22 mouse cellular contexts compared by ENCODE assay signal in the genomic region with DNA sequence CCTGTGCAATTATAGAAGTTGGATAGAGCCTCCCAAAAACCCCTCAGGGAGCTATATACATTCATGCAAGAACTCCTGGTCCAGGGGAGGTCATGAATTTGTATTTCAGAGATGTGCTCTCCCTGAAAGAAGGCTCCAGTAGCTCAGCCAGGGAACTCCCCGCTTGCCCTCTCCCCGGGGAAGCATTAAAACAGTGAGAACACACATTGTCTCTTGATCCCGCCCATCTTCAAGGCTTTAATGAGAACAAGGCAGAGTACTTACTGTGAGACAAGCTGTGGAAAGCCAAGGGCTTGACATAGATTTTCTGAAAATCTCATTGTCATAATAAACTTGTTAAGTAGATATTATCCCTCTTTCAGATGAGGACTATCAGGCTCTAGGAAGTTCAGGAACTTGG.
"Had no signal": no experiment of that assay in that cellular context is flagged by ENCODE, and none has a peak within 500 bp of the region (broad histone marks: within the 10 kb centered on the region; RNA-seq: fewer than 3 reads in every experiment).

No protein-coding gene starts in this region.

- H3K27ac ChIP-seq: kidney, embryonic 15.5 days; limb, embryonic 10.5 days; limb, embryonic 13.5 days; liver, embryonic 12.5 days; liver, embryonic 15.5 days; lung, embryonic 15.5 days; midbrain, embryonic 10.5 days; midbrain, embryonic 13.5 days; stomach, postnatal 0 days had no signal

- DNase-seq: kidney, adult 11 months; kidney, adult 8-10 months; kidney, postnatal 10 days; kidney, postnatal 36 days; layer of hippocampus, adult 9-11 months; liver; lung, adult 18-20 months; lung, postnatal 10 days; lung, postnatal 36 days; thymus, adult 18-20 months; thymus, postnatal 36 days had no signal

- H3K4me3 ChIP-seq: kidney, embryonic 15.5 days; limb, embryonic 10.5 days; limb, embryonic 13.5 days; liver, embryonic 12.5 days; liver, embryonic 15.5 days; lung, embryonic 15.5 days; megakaryocyte, embryonic 14.5 days; midbrain, embryonic 10.5 days; midbrain, embryonic 13.5 days; myocyte had no signal
